In the genomic region with DNA sequence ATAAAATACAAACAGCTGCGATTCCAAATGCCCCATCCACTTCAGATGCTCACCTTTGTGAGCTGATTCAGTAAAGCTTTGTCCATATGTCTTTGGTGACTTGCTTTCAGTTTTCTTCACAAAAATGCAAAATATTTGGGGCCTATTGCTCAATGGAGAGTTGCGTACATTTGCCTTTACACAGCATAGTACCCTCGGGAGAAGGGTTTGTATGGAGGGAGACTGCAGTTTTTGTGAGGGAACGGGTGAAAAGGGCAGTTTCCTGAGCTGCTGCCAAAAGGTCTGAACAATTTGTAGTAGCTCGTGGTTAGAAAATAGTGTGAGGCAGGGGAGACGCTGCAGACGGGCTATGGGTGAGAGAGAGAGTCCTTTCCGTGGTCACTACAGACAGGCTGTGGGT, we compare ENCODE assay signal across 20 mouse cellular contexts. TPM values are rescaled to one million over a fixed set of nuclear protein-coding genes. Genes with fewer than 3 reads are reported as not detected.
A peak's percentile ranks its signal among the peaks of the same experiment; 100 is the strongest.
DNase-seq lines count a peak whose midpoint lies in the region; ATAC-seq and TF ChIP-seq lines count a peak whose summit lies in the region.
"Had no signal": no experiment of that assay in that cellular context is flagged by ENCODE, and none has a peak within 500 bp of the region (broad histone marks: within the 10 kb centered on the region; RNA-seq: fewer than 3 reads in every experiment).

No protein-coding gene starts in this region.

- H3K9me3 ChIP-seq in kidney, embryonic 14.5 days (ENCODE audit: control insufficient read depth, low read length): no peaks in the 10 kb centered on the region
- H3K9me3 ChIP-seq: hindbrain, embryonic 15.5 days; lung, embryonic 15.5 days had no signal

- WGBS in kidney, adult 2 months: 57% methylated on average over 8 of the region's 8 CpGs
- WGBS in kidney, embryonic 14.5 days: 42% methylated on average over 8 of the region's 8 CpGs

- no peak for TF ChIP-seq CTCF in kidney, adult 2 months (conservative IDR thresholded peaks at IDR 0.05; ENCODE audit: insufficient read depth, insufficient read length, low read depth, low read length)
- no peak for TF ChIP-seq CTCF in brain, embryonic 14.5 days (IDR thresholded peaks at IDR 0.05; ENCODE audit: borderline replicate concordance, extremely low read depth, insufficient read depth, insufficient read length)

- no peaks in the 10 kb centered on the region for H3K36me3 ChIP-seq in kidney, adult 2 months (ENCODE audit: control insufficient read depth, insufficient read depth, low read length)
- H3K36me3 ChIP-seq in kidney, embryonic 14.5 days (ENCODE audit: control insufficient read depth, insufficient read depth, low read length): no peaks in the 10 kb centered on the region
- H3K36me3 ChIP-seq: hindbrain, embryonic 15.5 days; lung, embryonic 15.5 days had no signal

- no peaks in the 10 kb centered on the region for H3K4me1 ChIP-seq in kidney, adult 2 months (ENCODE audit: control insufficient read depth, insufficient read depth, low read length)
- peaks cover 30% of the 10 kb centered on the region for H3K4me1 ChIP-seq in kidney, embryonic 14.5 days (ENCODE audit: control insufficient read depth, insufficient read depth, low read length)

- H3K27ac ChIP-seq in kidney, adult 2 months (ENCODE audit: insufficient read depth, low read depth, low read length): no peak overlapping the region
- no peak overlapping the region for H3K27ac ChIP-seq in kidney, embryonic 14.5 days (ENCODE audit: low read depth, low read length)
- H3K27ac ChIP-seq: hindbrain, embryonic 15.5 days; lung, embryonic 15.5 days had no signal

- peak; percentile 15 for DNase-seq in kidney, adult 2 months
- DNase-seq in 3T3-L1 (ENCODE audit: low read depth, low spot score) (peak; percentile 81), 416B (ENCODE audit: low read depth) (peak; percentile 31)
- peak; percentile 53 for DNase-seq in brain, embryonic 14.5 days (ENCODE audit: low read depth)
- DNase-seq in cerebellum, adult 9-11 months: no peak
- no peak for DNase-seq in natural killer cell, adult 2 months (ENCODE audit: low spot score in 2 of 2)
- DNase-seq: adrenal gland, adult 2 months; cerebellum, adult 18-20 months; cerebellum, postnatal 36 days; heart, postnatal 4 days; kidney, postnatal 10 days; layer of hippocampus, postnatal 36 days; midbrain, embryonic 14.5 days; right cerebral cortex, postnatal 14 days; thymus, adult 18-20 months had no signal

- H3K9ac ChIP-seq in kidney, embryonic 14.5 days (ENCODE audit: low read depth, low read length): no peak overlapping the region
- H3K9ac ChIP-seq: hindbrain, embryonic 15.5 days; lung, embryonic 15.5 days had no signal

- no peak overlapping the region for H3K4me2 ChIP-seq in kidney, embryonic 14.5 days (replicated peaks; ENCODE audit: low read depth, low read length)
- H3K4me2 ChIP-seq: heart, embryonic 11.5 days; hindbrain, embryonic 15.5 days; lung, embryonic 15.5 days had no signal

- H3K4me3 ChIP-seq in kidney, adult 2 months (ENCODE audit: insufficient read depth, low read depth, low read length): no peak overlapping the region
- H3K4me3 ChIP-seq in kidney, embryonic 14.5 days (ENCODE audit: low read length): no peak overlapping the region
- H3K4me3 ChIP-seq: hindbrain, embryonic 15.5 days; lung, embryonic 15.5 days had no signal

- no peak for TF ChIP-seq POLR2A in kidney, adult 2 months (IDR thresholded peaks at IDR 0.05; ENCODE audit: low read depth, low read length)
- TF ChIP-seq POLR2A in brain, embryonic 14.5 days (IDR thresholded peaks at IDR 0.05; ENCODE audit: borderline replicate concordance, extremely low read depth, insufficient read depth, insufficient read length, poor library complexity, severe bottlenecking): no peak

- H3K27me3 ChIP-seq in kidney, adult 2 months (replicated peaks; ENCODE audit: control insufficient read depth, insufficient read depth, low read length): no peaks in the 10 kb centered on the region
- no peaks in the 10 kb centered on the region for H3K27me3 ChIP-seq in kidney, embryonic 14.5 days (ENCODE audit: control insufficient read depth, insufficient read depth, low read length)
- H3K27me3 ChIP-seq: hindbrain, embryonic 15.5 days; lung, embryonic 15.5 days had no signal

- no peak for ATAC-seq in kidney, embryonic 14.5 days (ENCODE audit: low FRiP score, low TSS enrichment)
- ATAC-seq: intestine, embryonic 16.5 days had no signal

RNA-seq across cellular contexts. Expression of a gene that starts 40.5 kb away (rescaled TPM):
- polyA plus RNA-seq in kidney, adult 2 months (2012; rRNA removed): 22.9 and 28.8 TPM in 2 replicates
- 41.4 and 66.4 TPM in 2 replicates for polyA plus RNA-seq in kidney, embryonic 14.5 days (2014; fragmentation: Nextera tagmentation; extraction: Ambion mirVana)
- 36.2 and 63.4 TPM in 2 replicates for polyA plus RNA-seq in brain, embryonic 14.5 days (2012; rRNA removed)

Comparison
In these comparisons a context has a peak if more than half of its experiments do, and no peak if none do; other contexts are left out.
1. DNase-seq: peak in kidney, adult 2 months (single experiment), 3T3-L1 (single experiment), 416B (single experiment) and brain, embryonic 14.5 days (single experiment); none in cerebellum, adult 9-11 months (single experiment) and natural killer cell, adult 2 months (0 of 2).